Mouse (Mus musculus) bone marrow, adult 2 months (tissue): Measurements from ENCODE around the gene Styk1.

Source experiments
- CTCF ChIP-seq: fragments of 200-500 bp; IDR thresholded peaks from 2 replicates; pipeline ENCODE4 v1.5.1; 2011; ENCODE audit warnings: low read length, control low read depth; ENCODE audit not compliant: control insufficient read depth, insufficient read depth
- POLR2A ChIP-seq: fragments of 200-500 bp; IDR thresholded peaks from 2 replicates; pipeline ENCODE4 v1.6.1; 2011; ENCODE audit warnings: low read depth, mild to moderate bottlenecking, control low read depth, low read length, borderline replicate concordance; ENCODE audit not compliant: control insufficient read depth

DNA sequence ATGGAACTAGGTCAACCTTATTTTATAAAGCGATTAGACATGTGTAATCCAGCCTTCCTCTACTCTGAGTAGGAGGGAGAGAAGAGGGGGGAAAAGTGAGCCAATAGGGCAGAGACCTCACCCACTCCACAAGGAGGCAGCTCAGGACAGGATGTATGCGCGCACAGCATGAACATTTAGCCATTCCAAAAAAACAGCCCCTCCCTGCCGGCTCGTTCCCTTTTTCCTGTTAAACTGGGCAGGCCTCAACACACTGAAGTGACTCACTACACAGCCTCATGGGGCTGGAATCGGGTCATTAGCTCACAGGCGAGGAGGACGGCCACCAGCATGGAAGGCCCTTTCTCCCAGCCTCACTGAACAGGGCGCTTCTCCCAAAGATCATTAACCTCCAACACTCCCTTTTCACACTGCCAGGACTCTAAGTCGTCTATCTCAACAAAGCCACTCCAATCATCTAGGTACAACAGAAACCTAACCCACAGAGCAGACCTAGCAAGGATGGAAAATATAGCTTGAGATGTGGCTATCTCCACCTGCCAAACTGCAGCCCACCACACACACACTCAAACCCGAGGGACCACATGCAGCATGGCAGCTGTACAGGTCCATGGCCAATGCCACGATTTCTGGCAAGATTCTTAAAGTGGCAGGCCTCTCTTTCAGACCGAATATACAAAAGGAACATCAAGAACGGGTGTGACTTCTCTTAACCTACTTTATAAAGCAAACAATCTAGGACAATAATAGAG is 29.0 kb upstream of the Styk1 start:
- TF ChIP-seq POLR2A (no peak), CTCF (no peak)
